Mouse (Mus musculus): ENCODE data around the gene Htatip2.

Gene Htatip2

GRCm38 (mm10) chr7:49786618-49787382 is 27.9 kb downstream of the Htatip2 start:
- DNase-seq (ENCODE audit: low spot score in 2 of 2), result no peak

- no peak for DNase-seq (ENCODE audit: low spot score in 2 of 2)
Observed at GRCm38 (mm10) chr7:49787383-49787645, 28.4 kb downstream of the Htatip2 start.

- DNase-seq (ENCODE audit: low spot score in 2 of 2), result no peak
Observed at GRCm38 (mm10) chr7:49794304-49794703, 35.4 kb downstream of the Htatip2 start.

GRCm38 (mm10) chr7:49797171-49797570 is 38.3 kb downstream of the Htatip2 start:
- no peak for DNase-seq (ENCODE audit: low spot score in 2 of 2)

GRCm38 (mm10) chr7:49803511-49803910 is 44.6 kb downstream of the Htatip2 start:
- no peak for DNase-seq (ENCODE audit: low spot score in 2 of 2)

- no peak for DNase-seq (ENCODE audit: low spot score in 2 of 2)
Observed at GRCm38 (mm10) chr7:49804638-49805165, 45.8 kb downstream of the Htatip2 start.

- DNase-seq (ENCODE audit: low spot score in 2 of 2), result no peak
Observed at GRCm38 (mm10) chr7:49805618-49806017, 46.7 kb downstream of the Htatip2 start.

GRCm38 (mm10) chr7:49807093-49807682 is 48.3 kb downstream of the Htatip2 start:
- no peak for DNase-seq (ENCODE audit: low spot score in 2 of 2)

- DNase-seq (ENCODE audit: low spot score in 2 of 2), result no peak
Observed at GRCm38 (mm10) chr7:49807846-49808622, 49.1 kb downstream of the Htatip2 start.

- no peak for DNase-seq (ENCODE audit: low spot score in 2 of 2)
Observed at GRCm38 (mm10) chr7:49809100-49809499, 50.2 kb downstream of the Htatip2 start.

GRCm38 (mm10) chr7:49809562-49809961 is 50.6 kb downstream of the Htatip2 start:
- no peak for DNase-seq (ENCODE audit: low spot score in 2 of 2)

GRCm38 (mm10) chr7:49811346-49811745 is 52.4 kb downstream of the Htatip2 start:
- no peak for DNase-seq (ENCODE audit: low spot score in 2 of 2)

- no peak for DNase-seq (ENCODE audit: low spot score in 2 of 2)
Observed at GRCm38 (mm10) chr7:49819393-49819792, 60.5 kb downstream of the Htatip2 start.

GRCm38 (mm10) chr7:49821370-49821769 is 62.5 kb downstream of the Htatip2 start:
- DNase-seq (ENCODE audit: low spot score in 2 of 2), result no peak

GRCm38 (mm10) chr7:49822028-49822427 is 63.1 kb downstream of the Htatip2 start:
- DNase-seq (ENCODE audit: low spot score in 2 of 2), result no peak
